Mouse (Mus musculus): Measurements from ENCODE around the gene Rpl35. TPM values are rescaled to one million over a fixed set of nuclear protein-coding genes. Genes with fewer than 3 reads are reported as not detected.

Rpl35 gene
- polyA plus RNA-seq, 1 experiment from 2014 or later, result 1,382 TPM

DNA sequence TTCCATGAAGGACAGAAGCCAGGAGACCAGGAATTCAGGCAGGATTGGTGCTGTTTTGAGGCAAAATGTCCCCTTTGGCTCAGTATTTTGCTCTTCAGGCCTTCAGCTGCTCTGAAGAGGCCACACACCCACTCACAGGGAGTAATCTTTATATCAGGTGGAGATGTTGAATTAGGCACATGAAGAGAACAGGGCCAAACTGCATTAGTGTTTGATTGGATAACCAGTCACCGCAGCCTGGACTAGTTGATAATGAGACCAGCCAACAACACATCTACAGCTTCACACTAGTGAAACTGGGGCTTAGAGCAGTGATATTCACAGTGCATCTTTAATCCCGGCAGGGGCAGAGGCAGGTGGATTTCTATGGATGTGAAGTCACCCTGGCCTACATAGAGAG, 16.5 kb downstream of the Rpl35 start:
- ATAC-seq (replicated peaks; ENCODE audit: low FRiP score), result peak; percentile 86
- WGBS, result 70% methylated on average over 2 of the region's 2 CpGs
- no peak overlapping the region for H3K27ac ChIP-seq (ENCODE audit: low read depth, low read length)

DNA sequence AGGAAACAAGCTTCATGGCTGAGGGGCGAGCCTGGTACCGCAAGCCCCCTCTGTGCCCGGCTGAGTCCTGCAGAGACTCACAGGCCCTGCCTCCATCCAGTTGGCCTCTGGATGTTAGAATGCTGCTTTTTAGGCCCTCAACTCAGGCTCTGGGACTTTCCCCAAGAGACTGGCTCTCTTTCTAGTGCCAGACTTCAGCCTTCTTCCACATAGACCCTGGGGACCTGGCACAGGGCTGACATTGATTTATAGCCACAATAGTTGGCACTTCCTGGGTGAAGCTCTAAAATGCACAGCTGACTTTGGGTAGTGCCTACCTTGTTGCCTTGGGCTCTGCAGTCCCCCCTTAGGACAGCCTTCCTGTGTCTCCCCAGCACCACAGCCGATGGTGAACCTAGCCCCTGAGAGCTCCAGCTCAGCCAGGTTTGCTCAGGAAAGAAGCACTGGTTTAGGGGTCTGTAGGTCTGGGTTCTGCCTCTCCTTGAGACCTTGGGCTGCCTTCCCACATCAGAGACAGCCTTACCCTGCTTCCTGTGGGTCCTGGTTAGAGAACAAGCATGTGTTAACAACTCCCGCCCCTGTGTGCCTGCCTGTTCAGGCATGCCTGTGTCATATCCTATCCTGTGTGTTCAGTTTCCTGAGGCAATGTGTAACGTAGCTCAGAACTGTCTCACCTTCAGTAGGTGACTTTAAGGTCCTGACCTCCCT, 17.5 kb downstream of the Rpl35 start:
- Histone ChIP-seq H3K4me2 (no peak overlapping the region), H3K4me3 (ENCODE audit: low read depth, low read length) (no peak overlapping the region), H3K27me3 (replicated peaks; ENCODE audit: control insufficient read depth, insufficient read depth, low read length) (no peaks in the 10 kb centered on the region), H3K9me3 (ENCODE audit: control insufficient read depth, low read length) (peaks cover 9% of the 10 kb centered on the region), H3K36me3 (ENCODE audit: control insufficient read depth, insufficient read depth, low read length) (no peaks in the 10 kb centered on the region), H3K9ac (ENCODE audit: low read depth, low read length) (no peak overlapping the region), H3K27ac (ENCODE audit: low read depth, low read length) (no peak overlapping the region), H3K4me1 (replicated peaks; ENCODE audit: control insufficient read depth, insufficient read depth, low read length) (no peaks in the 10 kb centered on the region; the same call in 1 of the 2 replicates)
- ATAC-seq (replicated peaks; ENCODE audit: low FRiP score), result no peak
- DNase-seq (ENCODE audit: low spot score), result no peak
- WGBS, result 81% methylated on average over 6 of the region's 6 CpGs

More for the DNA sequence above, 16.5 kb downstream of the Rpl35 start:
- no peak overlapping the region for H3K4me3 ChIP-seq (ENCODE audit: low read depth, low read length)
- peaks cover 4% of the 10 kb centered on the region for H3K9me3 ChIP-seq (ENCODE audit: control insufficient read depth, low read length)
- H3K9ac ChIP-seq (ENCODE audit: low read depth, low read length), result no peak overlapping the region
- no peaks in the 10 kb centered on the region for H3K27me3 ChIP-seq (replicated peaks; ENCODE audit: control insufficient read depth, insufficient read depth, low read length)
- DNase-seq (ENCODE audit: low spot score), result no peak
- no peak overlapping the region for H3K4me2 ChIP-seq
- no peaks in the 10 kb centered on the region; the same call in 1 of the 2 replicates for H3K4me1 ChIP-seq (replicated peaks; ENCODE audit: control insufficient read depth, insufficient read depth, low read length)
- H3K36me3 ChIP-seq (ENCODE audit: control insufficient read depth, insufficient read depth, low read length), result no peaks in the 10 kb centered on the region

DNA sequence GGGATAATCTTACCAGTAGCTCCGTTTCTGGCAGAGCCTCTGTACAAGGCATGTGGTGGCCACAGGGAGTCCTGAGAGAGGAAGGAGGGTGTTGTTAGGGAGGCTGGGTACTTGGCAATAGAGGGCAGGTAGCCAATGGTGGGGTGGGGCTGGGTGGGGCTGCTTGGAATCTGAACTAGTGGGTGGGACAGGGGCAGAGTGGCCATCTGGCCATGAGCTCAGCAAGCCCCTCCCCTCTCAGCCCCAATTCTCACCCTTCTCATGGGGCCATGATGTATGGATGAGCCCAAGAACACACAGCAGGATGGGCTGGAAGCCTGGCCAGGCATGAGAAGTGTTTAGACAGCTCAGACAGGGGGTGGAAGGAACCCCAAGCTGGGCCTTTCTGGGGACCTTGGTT, 18.1 kb downstream of the Rpl35 start:
- no peak for ATAC-seq (replicated peaks; ENCODE audit: low FRiP score)
- Histone ChIP-seq H3K27me3 (replicated peaks; ENCODE audit: control insufficient read depth, insufficient read depth, low read length) (no peaks in the 10 kb centered on the region), H3K27ac (ENCODE audit: low read depth, low read length) (no peak overlapping the region), H3K9me3 (ENCODE audit: control insufficient read depth, low read length) (peaks cover 9% of the 10 kb centered on the region), H3K4me3 (ENCODE audit: low read depth, low read length) (no peak overlapping the region), H3K4me2 (no peak overlapping the region), H3K9ac (ENCODE audit: low read depth, low read length) (no peak overlapping the region), H3K36me3 (ENCODE audit: control insufficient read depth, insufficient read depth, low read length) (no peaks in the 10 kb centered on the region), H3K4me1 (replicated peaks; ENCODE audit: control insufficient read depth, insufficient read depth, low read length) (no peaks in the 10 kb centered on the region; the same call in 1 of the 2 replicates)
- no peak for DNase-seq (ENCODE audit: low spot score)
- 76% methylated on average over 1 of the region's 1 CpGs for whole genome bisulfite sequencing

- no peak overlapping the region for H3K4me2 ChIP-seq
- no peak for ATAC-seq (replicated peaks; ENCODE audit: low FRiP score)
- DNase-seq (ENCODE audit: low spot score), result no peak
- no peaks in the 10 kb centered on the region; the same call in 1 of the 2 replicates for H3K4me1 ChIP-seq (replicated peaks; ENCODE audit: control insufficient read depth, insufficient read depth, low read length)
- H3K9ac ChIP-seq (ENCODE audit: low read depth, low read length), result no peak overlapping the region
- 69% methylated on average over 3 of the region's 3 CpGs for WGBS
- H3K36me3 ChIP-seq (ENCODE audit: control insufficient read depth, insufficient read depth, low read length), result no peaks in the 10 kb centered on the region
- no peak overlapping the region for H3K4me3 ChIP-seq (ENCODE audit: low read depth, low read length)
- no peaks in the 10 kb centered on the region for H3K27me3 ChIP-seq (replicated peaks; ENCODE audit: control insufficient read depth, insufficient read depth, low read length)
- no peak overlapping the region for H3K27ac ChIP-seq (ENCODE audit: low read depth, low read length)
- peaks cover 9% of the 10 kb centered on the region for H3K9me3 ChIP-seq (ENCODE audit: control insufficient read depth, low read length)
These were observed 18.8 kb downstream of the Rpl35 start for GRCm38 (mm10) chr2:38986580-38986979.

DNA sequence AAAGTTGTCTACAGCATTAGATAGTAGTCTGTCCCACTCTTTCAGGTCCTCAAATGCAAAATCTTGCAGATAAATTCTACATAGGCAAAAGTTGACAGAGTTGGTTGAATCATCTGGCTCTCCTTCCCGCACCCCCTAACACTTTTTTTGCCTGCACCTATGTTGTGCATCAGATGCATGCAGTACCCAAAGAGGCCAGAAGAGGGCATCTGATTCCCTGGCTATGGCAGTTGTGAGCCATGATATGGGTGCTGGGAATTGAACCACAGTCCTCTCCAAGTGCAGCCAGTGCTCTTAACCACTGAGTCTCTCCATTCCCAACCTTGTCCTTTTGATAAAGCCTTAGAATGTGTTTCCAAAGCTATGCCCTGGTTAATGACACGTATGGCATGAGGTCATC, 22.0 kb downstream of the Rpl35 start:
- no peaks in the 10 kb centered on the region for H3K36me3 ChIP-seq (ENCODE audit: control insufficient read depth, insufficient read depth, low read length)
- 93% methylated on average over 2 of the region's 2 CpGs for WGBS
- ATAC-seq (replicated peaks; ENCODE audit: low FRiP score) (no peak), DNase-seq (ENCODE audit: low spot score) (no peak)
- no peak overlapping the region for H3K9ac ChIP-seq (ENCODE audit: low read depth, low read length)
- H3K27ac ChIP-seq (ENCODE audit: low read depth, low read length), result no peak overlapping the region
- H3K4me1 ChIP-seq (replicated peaks; ENCODE audit: control insufficient read depth, insufficient read depth, low read length), result no peaks in the 10 kb centered on the region; the same call in 1 of the 2 replicates
- H3K4me3 ChIP-seq (ENCODE audit: low read depth, low read length), result no peak overlapping the region
- H3K4me2 ChIP-seq, result no peak overlapping the region
- H3K9me3 ChIP-seq (ENCODE audit: control insufficient read depth, low read length), result peaks cover 9% of the 10 kb centered on the region
- no peaks in the 10 kb centered on the region for H3K27me3 ChIP-seq (replicated peaks; ENCODE audit: control insufficient read depth, insufficient read depth, low read length)

GRCm38 (mm10) chr2:38977837-38978236, 27.6 kb downstream of the Rpl35 start:
- Histone ChIP-seq H3K4me3 (ENCODE audit: low read depth, low read length) (no peak overlapping the region), H3K36me3 (ENCODE audit: control insufficient read depth, insufficient read depth, low read length) (no peaks in the 10 kb centered on the region), H3K4me2 (no peak overlapping the region), H3K9me3 (ENCODE audit: control insufficient read depth, low read length) (no peaks in the 10 kb centered on the region), H3K27ac (ENCODE audit: low read depth, low read length) (no peak overlapping the region), H3K27me3 (replicated peaks; ENCODE audit: control insufficient read depth, insufficient read depth, low read length) (peaks cover 6% of the 10 kb centered on the region), H3K4me1 (replicated peaks; ENCODE audit: control insufficient read depth, insufficient read depth, low read length) (peaks cover 3% of the 10 kb centered on the region; the same call in 1 of the 2 replicates), H3K9ac (ENCODE audit: low read depth, low read length) (no peak overlapping the region)
- no peak for ATAC-seq (replicated peaks; ENCODE audit: low FRiP score)
- WGBS, result 80% methylated on average over 4 of the region's 4 CpGs
- no peak for DNase-seq (ENCODE audit: low spot score)

DNA sequence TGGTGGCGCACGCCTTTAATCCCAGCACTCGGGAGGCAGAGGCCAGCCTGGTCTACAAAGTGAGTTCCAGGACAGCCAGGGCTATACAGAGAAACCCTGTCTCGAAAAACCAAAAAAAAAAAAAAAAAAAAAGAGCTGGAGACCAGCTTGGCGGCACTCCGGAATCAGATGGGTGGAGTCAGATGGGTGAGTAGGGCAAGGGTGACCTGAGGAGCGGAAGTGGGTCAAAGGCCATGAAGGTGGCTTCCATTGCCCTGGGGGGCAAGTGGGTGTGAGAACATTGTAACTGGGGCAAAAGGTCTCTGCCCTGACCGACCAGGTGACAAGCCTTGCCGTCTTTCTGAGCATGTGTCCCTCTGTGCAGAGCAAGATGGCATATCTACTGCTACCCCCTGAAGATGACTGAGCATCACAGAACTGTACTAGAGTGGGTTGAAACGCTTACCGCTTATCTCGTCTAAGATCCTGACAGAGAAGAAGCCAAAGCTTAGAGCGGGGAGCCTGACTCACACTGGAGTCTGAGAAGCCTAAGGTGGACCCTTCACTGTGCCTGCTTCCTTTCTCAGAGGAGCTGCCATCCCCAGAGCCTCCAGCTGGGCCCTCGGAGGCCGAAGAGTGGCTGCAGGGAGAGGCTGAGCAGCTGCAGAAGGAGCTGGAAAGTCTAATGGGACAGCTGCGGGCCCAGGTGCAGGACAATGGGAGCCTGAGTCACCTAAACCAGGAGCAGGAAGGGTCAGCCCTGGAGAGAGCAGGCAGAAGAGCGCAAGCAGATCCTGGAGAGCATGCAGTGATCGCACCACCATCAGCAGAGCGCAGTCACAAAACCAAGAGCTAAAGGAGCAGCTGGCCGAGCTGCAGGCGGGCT, 29.3 kb downstream of the Rpl35 start:
- no peak for DNase-seq (ENCODE audit: low spot score)
- Histone ChIP-seq H3K4me2 (no peak overlapping the region), H3K4me3 (ENCODE audit: low read depth, low read length) (no peak overlapping the region), H3K4me1 (replicated peaks; ENCODE audit: control insufficient read depth, insufficient read depth, low read length) (peaks cover 3% of the 10 kb centered on the region; the same call in 1 of the 2 replicates), H3K27me3 (replicated peaks; ENCODE audit: control insufficient read depth, insufficient read depth, low read length) (peaks cover 6% of the 10 kb centered on the region), H3K9ac (ENCODE audit: low read depth, low read length) (no peak overlapping the region), H3K9me3 (ENCODE audit: control insufficient read depth, low read length) (no peaks in the 10 kb centered on the region), H3K36me3 (ENCODE audit: control insufficient read depth, insufficient read depth, low read length) (no peaks in the 10 kb centered on the region), H3K27ac (ENCODE audit: low read depth, low read length) (no peak overlapping the region)
- no peak; the same call in 1 of the 2 replicates for ATAC-seq (replicated peaks; ENCODE audit: low FRiP score)
- 71% methylated on average over 20 of the region's 21 CpGs for WGBS

GRCm38 (mm10) chr2:38975181-38975580, 30.2 kb downstream of the Rpl35 start:
- DNase-seq (ENCODE audit: low spot score) (no peak), ATAC-seq (replicated peaks; ENCODE audit: low FRiP score) (no peak)
- Histone ChIP-seq H3K4me1 (replicated peaks; ENCODE audit: control insufficient read depth, insufficient read depth, low read length) (peaks cover 7% of the 10 kb centered on the region), H3K4me3 (ENCODE audit: low read depth, low read length) (no peak overlapping the region), H3K9ac (ENCODE audit: low read depth, low read length) (no peak overlapping the region), H3K9me3 (ENCODE audit: control insufficient read depth, low read length) (no peaks in the 10 kb centered on the region), H3K36me3 (ENCODE audit: control insufficient read depth, insufficient read depth, low read length) (no peaks in the 10 kb centered on the region), H3K27me3 (replicated peaks; ENCODE audit: control insufficient read depth, insufficient read depth, low read length) (peaks cover 6% of the 10 kb centered on the region), H3K27ac (ENCODE audit: low read depth, low read length) (no peak overlapping the region), H3K4me2 (no peak overlapping the region)
- WGBS, result 70% methylated on average over 3 of the region's 3 CpGs

Data from liver, embryonic 11.5 days (tissue).